In the genomic region with DNA sequence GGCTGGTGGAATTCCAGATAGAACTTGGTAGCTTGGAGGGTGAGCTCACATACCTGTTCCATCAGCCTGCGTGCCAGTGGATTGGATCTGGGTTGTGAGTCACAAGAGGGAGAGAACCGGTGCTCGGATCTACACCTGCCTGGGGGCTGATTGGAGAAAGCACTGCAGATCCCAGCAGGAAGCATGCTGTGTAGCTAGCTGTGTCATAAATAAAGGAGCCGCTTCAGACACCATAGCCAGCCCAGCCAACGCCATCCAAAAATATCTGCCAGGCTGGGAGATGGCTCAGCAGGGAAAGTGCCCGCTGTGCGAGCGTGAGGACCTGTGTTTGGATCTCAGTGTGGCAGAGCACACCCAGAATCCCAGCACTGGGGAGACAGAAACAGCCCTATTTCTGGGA, we compare ENCODE assay signal across 14 mouse cellular contexts.
DNase-seq lines count a peak whose midpoint lies in the region; ATAC-seq lines count a peak whose summit lies in the region.
"Had no signal": no experiment of that assay in that cellular context is flagged by ENCODE, and none has a peak within 500 bp of the region (broad histone marks: within the 10 kb centered on the region; RNA-seq: fewer than 3 reads in every experiment).

No protein-coding gene starts in this region.

- DNase-seq in embryonic facial prominence, embryonic 14.5 days (ENCODE audit: low spot score), result peak; percentile 16
- no peak for DNase-seq in embryonic facial prominence, embryonic 10.5 days (ENCODE audit: low spot score)
- DNase-seq in Muller cell, postnatal 12 days (ENCODE audit: inconsistent ontology term), result peak; percentile 79
- peak; percentile 24 for DNase-seq in gonadal fat pad, adult 2 months (ENCODE audit: low read depth)
- peak; percentile 55 to 60 for DNase-seq in left cerebral cortex, postnatal 14 days (ENCODE audit: low spot score in 2 of 2)
- no peak for DNase-seq in liver, embryonic 11.5 days (ENCODE audit: low spot score)
- DNase-seq: kidney, postnatal 4 days; liver, embryonic 13.5 days; thymus, postnatal 14 days had no signal

- H3K4me2 ChIP-seq in embryonic facial prominence, embryonic 14.5 days (ENCODE audit: low read depth, low read length), result no peak overlapping the region
- no peak overlapping the region for H3K4me2 ChIP-seq in liver, embryonic 11.5 days
- no peak overlapping the region for H3K4me2 ChIP-seq in intestine, embryonic 15.5 days (replicated peaks)
- H3K4me2 ChIP-seq in midbrain, embryonic 16.5 days (ENCODE audit: low read length), result no peak overlapping the region
- H3K4me2 ChIP-seq: heart, embryonic 11.5 days; liver, embryonic 13.5 days had no signal

- 80% methylated on average over 8 of the region's 8 CpGs for WGBS in embryonic facial prominence, embryonic 14.5 days
- WGBS in embryonic facial prominence, embryonic 10.5 days, result 81% methylated on average over 8 of the region's 8 CpGs
- 82% methylated on average over 8 of the region's 8 CpGs for WGBS in liver, embryonic 11.5 days
- 69% methylated on average over 8 of the region's 8 CpGs for WGBS in intestine, embryonic 15.5 days
- WGBS in midbrain, embryonic 16.5 days, result 68% methylated on average over 8 of the region's 8 CpGs

- no peaks in the 10 kb centered on the region for H3K9me3 ChIP-seq in embryonic facial prominence, embryonic 14.5 days (ENCODE audit: control insufficient read depth, low read length)
- H3K9me3 ChIP-seq in embryonic facial prominence, embryonic 10.5 days, result no peaks in the 10 kb centered on the region
- no peaks in the 10 kb centered on the region for H3K9me3 ChIP-seq in liver, embryonic 11.5 days (ENCODE audit: control insufficient read depth, low read length)
- no peaks in the 10 kb centered on the region for H3K9me3 ChIP-seq in intestine, embryonic 15.5 days
- no peaks in the 10 kb centered on the region for H3K9me3 ChIP-seq in midbrain, embryonic 16.5 days (replicated peaks; ENCODE audit: control insufficient read depth, low read length, poor library complexity, severe bottlenecking)
- H3K9me3 ChIP-seq: liver, embryonic 13.5 days had no signal

- H3K36me3 ChIP-seq in embryonic facial prominence, embryonic 14.5 days (ENCODE audit: control insufficient read depth, insufficient read depth, low read length), result no peaks in the 10 kb centered on the region
- H3K36me3 ChIP-seq in embryonic facial prominence, embryonic 10.5 days (replicated peaks), result no peaks in the 10 kb centered on the region
- no peaks in the 10 kb centered on the region for H3K36me3 ChIP-seq in liver, embryonic 11.5 days (ENCODE audit: control insufficient read depth, insufficient read depth, low read length)
- H3K36me3 ChIP-seq in intestine, embryonic 15.5 days, result no peaks in the 10 kb centered on the region
- no peaks in the 10 kb centered on the region for H3K36me3 ChIP-seq in midbrain, embryonic 16.5 days (ENCODE audit: control insufficient read depth, insufficient read depth, low read length)
- H3K36me3 ChIP-seq: liver, embryonic 13.5 days had no signal

- ATAC-seq in embryonic facial prominence, embryonic 14.5 days (ENCODE audit: low read depth), result no peak
- no peak for ATAC-seq in liver, embryonic 11.5 days (replicated peaks; ENCODE audit: low FRiP score)
- ATAC-seq in intestine, embryonic 15.5 days, result no peak
- ATAC-seq in midbrain, embryonic 16.5 days, result no peak
- ATAC-seq: inflammation-experienced regulatory T-cells, adult 6 months had no signal

- H3K9ac ChIP-seq in embryonic facial prominence, embryonic 14.5 days (ENCODE audit: low read depth, low read length), result no peak overlapping the region
- H3K9ac ChIP-seq in liver, embryonic 11.5 days (ENCODE audit: low read depth, low read length), result no peak overlapping the region
- H3K9ac ChIP-seq in intestine, embryonic 15.5 days, result no peak overlapping the region
- no peak overlapping the region for H3K9ac ChIP-seq in midbrain, embryonic 16.5 days (ENCODE audit: low read depth, low read length)
- H3K9ac ChIP-seq: liver, embryonic 13.5 days had no signal

- H3K27me3 ChIP-seq in embryonic facial prominence, embryonic 14.5 days (replicated peaks; ENCODE audit: control insufficient read depth, insufficient read depth, low read length), result no peaks in the 10 kb centered on the region
- H3K27me3 ChIP-seq in embryonic facial prominence, embryonic 10.5 days (replicated peaks; ENCODE audit: low read depth, poor library complexity, severe bottlenecking), result no peaks in the 10 kb centered on the region
- no peaks in the 10 kb centered on the region for H3K27me3 ChIP-seq in liver, embryonic 11.5 days (replicated peaks; ENCODE audit: control insufficient read depth, insufficient read depth, low read length)
- no peaks in the 10 kb centered on the region for H3K27me3 ChIP-seq in intestine, embryonic 15.5 days (replicated peaks)
- no peaks in the 10 kb centered on the region for H3K27me3 ChIP-seq in midbrain, embryonic 16.5 days (ENCODE audit: control insufficient read depth, insufficient read depth, low read depth, low read length)
- H3K27me3 ChIP-seq: liver, embryonic 13.5 days had no signal

- H3K27ac ChIP-seq in embryonic facial prominence, embryonic 14.5 days (replicated peaks; ENCODE audit: low read depth, low read length), result no peak overlapping the region
- no peak overlapping the region for H3K27ac ChIP-seq in embryonic facial prominence, embryonic 10.5 days (replicated peaks)
- H3K27ac ChIP-seq in liver, embryonic 11.5 days (ENCODE audit: low read depth, low read length), result no peak overlapping the region
- H3K27ac ChIP-seq in intestine, embryonic 15.5 days, result no peak overlapping the region
- no peak overlapping the region for H3K27ac ChIP-seq in midbrain, embryonic 16.5 days (ENCODE audit: low read length)
- H3K27ac ChIP-seq: liver, embryonic 13.5 days had no signal

- no peak overlapping the region for H3K4me3 ChIP-seq in embryonic facial prominence, embryonic 14.5 days (ENCODE audit: low read depth, low read length)
- no peak overlapping the region for H3K4me3 ChIP-seq in embryonic facial prominence, embryonic 10.5 days
- no peak overlapping the region for H3K4me3 ChIP-seq in liver, embryonic 11.5 days (ENCODE audit: low read depth, low read length)
- no peak overlapping the region for H3K4me3 ChIP-seq in intestine, embryonic 15.5 days (replicated peaks)
- no peak overlapping the region for H3K4me3 ChIP-seq in midbrain, embryonic 16.5 days (ENCODE audit: low read depth, low read length)
- H3K4me3 ChIP-seq: liver, embryonic 13.5 days; myocyte had no signal

- no peaks in the 10 kb centered on the region for H3K4me1 ChIP-seq in embryonic facial prominence, embryonic 14.5 days (ENCODE audit: control insufficient read depth, insufficient read depth, low read length)
- H3K4me1 ChIP-seq in embryonic facial prominence, embryonic 10.5 days, result no peaks in the 10 kb centered on the region
- no peaks in the 10 kb centered on the region for H3K4me1 ChIP-seq in liver, embryonic 11.5 days (replicated peaks; ENCODE audit: control insufficient read depth, insufficient read depth, low read length)
- H3K4me1 ChIP-seq in intestine, embryonic 15.5 days (replicated peaks), result no peaks in the 10 kb centered on the region
- peaks cover 3% of the 10 kb centered on the region; the same call in 1 of the 2 replicates for H3K4me1 ChIP-seq in midbrain, embryonic 16.5 days (ENCODE audit: control insufficient read depth, insufficient read depth, low read length)
- H3K4me1 ChIP-seq: liver, embryonic 13.5 days had no signal

- intact Hi-C loops in left cerebral cortex, postnatal 14 days (cut with DNase I), result no loop called here

Comparison
In these comparisons a context has a peak if more than half of its experiments do, and no peak if none do; other contexts are left out.
1. DNase-seq: peak in embryonic facial prominence, embryonic 14.5 days (single experiment), Muller cell, postnatal 12 days (single experiment), gonadal fat pad, adult 2 months (single experiment) and left cerebral cortex, postnatal 14 days (2 of 2); none in embryonic facial prominence, embryonic 10.5 days (single experiment) and liver, embryonic 11.5 days (single experiment).